Mouse (Mus musculus) c-Kit-positive CD71-negative TER-119-negative erythroid progenitor cells, embryonic 14.5 days (primary cell): ENCODE data around the gene Irgc1.
A peak's percentile ranks its signal among the peaks of the same experiment; 100 is the strongest.
"Not testable (repeated sequence)": the region's sequence is repeated elsewhere in the genome, so short reads cannot be mapped to it uniquely, and the experiment has no call there.

Source experiments
- DNase-seq: peaks from one replicate; pipeline ENCODE4 v3.0.0-alpha.2; 2013; ENCODE audit warnings: low read depth

The Irgc1 gene

GRCm38 (mm10) chr7:24431713-24432112, 20.4 kb downstream of the Irgc1 start:
- DNase-seq, result no peak

GRCm38 (mm10) chr7:24430551-24431345, 21.3 kb downstream of the Irgc1 start:
- no peak for DNase-seq

GRCm38 (mm10) chr7:24429413-24430112, 22.5 kb downstream of the Irgc1 start:
- no peak for DNase-seq

- DNase-seq, result no peak
Measured at GRCm38 (mm10) chr7:24428725-24429124, 23.4 kb downstream of the Irgc1 start.

GRCm38 (mm10) chr7:24427168-24427567, 24.9 kb downstream of the Irgc1 start:
- no peak for DNase-seq

- DNase-seq, result no peak
Measured at GRCm38 (mm10) chr7:24425919-24426318, 26.2 kb downstream of the Irgc1 start.

GRCm38 (mm10) chr7:24423956-24424732, 28.0 kb downstream of the Irgc1 start:
- no peak for DNase-seq

GRCm38 (mm10) chr7:24423107-24423763, 28.9 kb downstream of the Irgc1 start:
- no peak for DNase-seq

GRCm38 (mm10) chr7:24422251-24422650, 29.8 kb downstream of the Irgc1 start:
- no peak for DNase-seq

GRCm38 (mm10) chr7:24421648-24422047, 30.4 kb downstream of the Irgc1 start:
- no peak for DNase-seq

GRCm38 (mm10) chr7:24419579-24419978, 32.5 kb downstream of the Irgc1 start:
- DNase-seq, result no peak

- no peak for DNase-seq
Measured at GRCm38 (mm10) chr7:24415261-24415660, 36.8 kb downstream of the Irgc1 start.

GRCm38 (mm10) chr7:24413630-24414029, 38.5 kb downstream of the Irgc1 start:
- no peak for DNase-seq

- no peak for DNase-seq
Measured at GRCm38 (mm10) chr7:24410831-24411230, 41.3 kb downstream of the Irgc1 start.

GRCm38 (mm10) chr7:24410123-24410522, 42.0 kb downstream of the Irgc1 start:
- DNase-seq, result no peak

GRCm38 (mm10) chr7:24408186-24408585, 43.9 kb downstream of the Irgc1 start:
- no peak for DNase-seq

- peak; percentile 69 for DNase-seq
Measured at GRCm38 (mm10) chr7:24406528-24407344, 45.4 kb downstream of the Irgc1 start.

GRCm38 (mm10) chr7:24405649-24406048, 46.4 kb downstream of the Irgc1 start:
- DNase-seq, result no peak

- DNase-seq, result no peak
Measured at GRCm38 (mm10) chr7:24402851-24403250, 49.2 kb downstream of the Irgc1 start.

- not testable (repeated sequence) for DNase-seq
Measured at GRCm38 (mm10) chr7:24400489-24400888, 51.6 kb downstream of the Irgc1 start.

- DNase-seq, result no peak
Measured at GRCm38 (mm10) chr7:24400082-24400452, 52.0 kb downstream of the Irgc1 start.
